Mouse (Mus musculus) layer of hippocampus, postnatal 36 days (tissue): ENCODE data around the gene Gm6657. TPM values are rescaled to one million over a fixed set of nuclear protein-coding genes. Genes with fewer than 3 reads are reported as not detected.

Experiments
- total RNA-seq, 2 experiments: library from RNA; stranded (reverse); gene quantifications; 2 replicates each; pipeline ENCODE4 v1.2.3; 2021

The Gm6657 gene
- total RNA-seq, 2 experiments from 2014 or later, result not detected

Other genes starting within 250 kb of the Gm6657 start
- 10 to 100 TPM; 71.1 to 78.3 TPM for gene Gphn, start 32.1 kb downstream of the Gm6657 start, total RNA-seq